Mouse (Mus musculus) liver, embryonic 14.5 days (tissue): ENCODE data around the gene Gm44596. TPM values are rescaled to one million over a fixed set of nuclear protein-coding genes. Genes with fewer than 3 reads are reported as not detected.
"Not testable (repeated sequence)": the region's sequence is repeated elsewhere in the genome, so short reads cannot be mapped to it uniquely, and the experiment has no call there.

ENCODE experiments used
- ATAC-seq: fragments of 200-750 bp; cut with Nextera tagmentation; 2 replicates; pipeline ENCODE4 v1.8.0; 2017; ENCODE audit warnings: moderate number of reproducible peaks, mild to moderate bottlenecking, moderate library complexity; ENCODE audit not compliant: insufficient read depth
- DNase-seq, 3 experiments: peaks; one replicate each; pipeline ENCODE4 v3.0.0-alpha.2; 2012 to 2013; ENCODE audit warnings: low read depth in 3 of 3, low spot score in 3 of 3
- H3K27ac ChIP-seq: fragments of 300-500 bp; sonication (generic); 2 replicates; pipeline ENCODE4 v1.5.1; 2014; ENCODE audit warnings: moderate library complexity, mild to moderate bottlenecking, control low read depth, inconsistent platforms
- H3K27me3 ChIP-seq: fragments of 300-500 bp; sonication (generic); 2 replicates; pipeline ENCODE4 v1.6.1; 2014; ENCODE audit warnings: mild to moderate bottlenecking, low read length, moderate library complexity; ENCODE audit not compliant: control insufficient read depth, insufficient read depth
- H3K36me3 ChIP-seq: fragments of 300-500 bp; sonication (generic); replicated peaks from 2 replicates; pipeline ENCODE4 v1.6.1; 2014; ENCODE audit warnings: low read depth; ENCODE audit not compliant: control insufficient read depth, insufficient read depth
- H3K4me1 ChIP-seq, 2 experiments: fragments of 200-500 bp in 1 of 2; fragments of 300-500 bp in 1 of 2; sonication (generic) in 1 of 2; replicated peaks; 2 replicates each; pipeline ENCODE4 v1.6.1; 2012 to 2014; ENCODE audit warnings: antibody characterized with exemption in 1 of 2, inconsistent platforms in 1 of 2, low read length in 1 of 2; ENCODE audit not compliant: control insufficient read depth in 2 of 2, insufficient read depth in 2 of 2
- H3K4me2 ChIP-seq: fragments of 300-500 bp; sonication (generic); 2 replicates; pipeline ENCODE4 v1.6.1; 2014; ENCODE audit warnings: low read depth, mild to moderate bottlenecking, control low read depth, moderate library complexity
- H3K4me3 ChIP-seq, 2 experiments: fragments of 200-500 bp in 1 of 2; fragments of 300-500 bp in 1 of 2; sonication (generic) in 1 of 2; 2 replicates each; pipeline ENCODE4 v1.5.1; 2012 to 2014; ENCODE audit warnings: low read depth in 2 of 2, low read length in 2 of 2, mild to moderate bottlenecking in 2 of 2, control low read depth in 1 of 2, inconsistent platforms in 1 of 2, moderate library complexity in 1 of 2; ENCODE audit not compliant: insufficient read depth in 1 of 2
- H3K9ac ChIP-seq: fragments of 300-500 bp; sonication (generic); replicated peaks from 2 replicates; pipeline ENCODE4 v1.6.1; 2014; ENCODE audit warnings: mild to moderate bottlenecking, control low read depth, moderate library complexity
- H3K9me3 ChIP-seq: fragments of 300-500 bp; sonication (generic); 2 replicates; pipeline ENCODE4 v1.6.1; 2016; ENCODE audit warnings: low read length, mixed read lengths; ENCODE audit not compliant: control insufficient read depth
- CTCF ChIP-seq: IDR thresholded peaks from 2 replicates; pipeline ENCODE4 v1.5.1; 2016; ENCODE audit warnings: antibody characterized with exemption, low read depth, control low read depth
- EP300 ChIP-seq: IDR thresholded peaks from 2 replicates; pipeline ENCODE4 v1.6.1; 2016; ENCODE audit warnings: antibody characterized with exemption, low read depth
- WGBS: fragments of 180-500 bp; shearing (Covaris S2); extraction: QIAGEN DNeasy Blood & Tissue Kit; methylation state at CpG from one replicate; pipeline ENCODE4 v1.1.7; 2014; ENCODE audit not compliant: insufficient replicate concordance; 5-methylcytosine and 5-hydroxymethylcytosine counted together
- polyA plus RNA-seq, 2 experiments: library from polyadenylated mRNA; depleted of rRNA in 1 of 2; stranded (reverse) in 1 of 2; unstranded in 1 of 2; fragments of >200 nt; fragmentation: Nextera tagmentation in 1 of 2; extraction: Ambion mirVana in 1 of 2; gene quantifications; 2 replicates each; pipeline versions ENCODE4 v1.2.1 to v1.2.3; 2012 to 2014

Gene Gm44596
- polyA plus RNA-seq, 2 experiments: not detected

DNA sequence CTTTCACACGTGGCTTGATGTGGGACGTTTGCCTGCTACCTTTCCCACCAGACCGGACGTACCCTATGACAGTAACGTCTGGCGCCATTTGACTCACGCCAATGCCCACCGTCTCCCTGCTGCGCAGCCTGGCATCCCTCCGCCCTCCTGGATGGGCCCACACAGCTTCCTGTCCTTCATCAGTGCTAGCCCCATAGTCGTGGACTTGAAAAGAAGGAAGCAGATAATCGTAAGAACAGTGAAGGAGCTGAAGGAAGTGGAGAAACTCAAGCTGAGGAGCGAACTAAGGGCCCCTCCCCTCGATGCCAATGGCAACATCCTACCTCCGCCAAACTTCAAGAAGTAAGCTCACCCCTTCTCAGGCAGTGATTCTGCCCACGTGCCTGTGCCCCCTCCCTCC is 4.3 kb downstream of the Gm44596 start:
- Histone ChIP-seq H3K4me1 (no peaks in the 10 kb centered on the region), H3K27ac (no peak overlapping the region), H3K36me3 (no peaks in the 10 kb centered on the region), H3K4me2 (no peak overlapping the region), H3K4me3 (no peak overlapping the region), H3K9me3 (no peaks in the 10 kb centered on the region), H3K9ac (no peak overlapping the region), H3K27me3 (no peaks in the 10 kb centered on the region)
- ATAC-seq: no peak
- WGBS: 55% methylated on average over 16 of the region's 16 CpGs
- no peak for DNase-seq
- no peak for TF ChIP-seq EP300
- no peak for TF ChIP-seq CTCF

DNA sequence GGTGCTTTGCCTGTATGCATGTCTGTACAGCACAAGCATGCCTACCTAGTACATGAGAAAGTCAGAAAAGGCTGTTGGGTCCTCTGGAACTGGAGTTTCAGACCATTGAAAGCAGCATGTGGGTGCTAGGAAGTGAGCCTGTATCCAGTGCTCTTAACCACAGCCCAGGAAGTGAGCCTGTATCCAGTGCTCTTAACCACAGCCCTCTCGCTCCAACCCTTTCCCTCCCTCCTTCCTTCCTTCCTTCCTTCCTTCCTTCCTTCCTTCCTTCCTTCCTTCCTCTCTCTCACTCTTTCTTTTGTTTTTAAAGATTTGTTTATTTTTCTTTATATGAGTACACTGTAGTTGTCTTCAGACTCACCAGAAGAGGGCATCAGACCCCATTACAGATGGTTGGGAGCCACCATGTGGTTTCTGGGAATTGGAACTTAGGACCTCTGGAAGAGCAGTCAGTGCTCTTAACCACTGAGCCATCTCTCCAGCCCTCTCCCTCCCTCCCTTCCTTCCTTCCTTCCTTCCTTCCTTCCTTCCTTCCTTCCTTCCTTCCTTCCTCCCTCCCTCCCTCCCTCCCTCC is 5.4 kb downstream of the Gm44596 start:
- ATAC-seq, H3K27me3 ChIP-seq, H3K9me3 ChIP-seq, DNase-seq, H3K4me3 ChIP-seq, H3K4me1 ChIP-seq, H3K9ac ChIP-seq, H3K4me2 ChIP-seq, H3K27ac ChIP-seq, H3K36me3 ChIP-seq: not testable (repeated sequence)
- 0 out of 2 replicates have a peak, but pooled peaks have one; percentile 9 for TF ChIP-seq CTCF
- 29% methylated on average over 1 of the region's 1 CpGs for WGBS

DNA sequence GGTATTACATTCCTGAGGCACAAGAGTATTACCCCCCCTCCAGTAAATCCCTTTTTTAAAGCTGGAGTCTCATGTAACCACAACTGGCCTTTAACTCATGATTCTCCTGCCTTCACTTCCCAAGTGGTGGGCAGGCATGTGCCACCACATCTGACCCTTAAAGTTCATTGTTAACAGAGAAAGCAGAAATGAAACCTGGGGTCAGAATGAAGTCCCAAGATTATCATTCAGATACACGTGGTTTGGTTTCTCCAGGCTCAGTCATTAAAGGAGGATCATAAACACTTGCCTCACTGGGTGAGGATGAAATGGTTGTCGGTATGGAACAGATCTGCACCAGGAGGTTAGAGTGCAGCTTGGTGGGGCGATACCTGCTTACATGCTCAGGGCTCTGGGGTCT is 6.0 kb downstream of the Gm44596 start:
- H3K4me3 ChIP-seq: no peak overlapping the region
- ATAC-seq (no peak), DNase-seq (no peak)
- no peaks in the 10 kb centered on the region for H3K36me3 ChIP-seq
- H3K9ac ChIP-seq: no peak overlapping the region
- no peaks in the 10 kb centered on the region for H3K9me3 ChIP-seq
- no peaks in the 10 kb centered on the region for H3K4me1 ChIP-seq
- TF ChIP-seq CTCF: no peak
- TF ChIP-seq EP300: no peak
- no peak overlapping the region for H3K4me2 ChIP-seq
- no peak overlapping the region for H3K27ac ChIP-seq
- WGBS: 44% methylated on average over 3 of the region's 3 CpGs
- no peaks in the 10 kb centered on the region for H3K27me3 ChIP-seq

DNA sequence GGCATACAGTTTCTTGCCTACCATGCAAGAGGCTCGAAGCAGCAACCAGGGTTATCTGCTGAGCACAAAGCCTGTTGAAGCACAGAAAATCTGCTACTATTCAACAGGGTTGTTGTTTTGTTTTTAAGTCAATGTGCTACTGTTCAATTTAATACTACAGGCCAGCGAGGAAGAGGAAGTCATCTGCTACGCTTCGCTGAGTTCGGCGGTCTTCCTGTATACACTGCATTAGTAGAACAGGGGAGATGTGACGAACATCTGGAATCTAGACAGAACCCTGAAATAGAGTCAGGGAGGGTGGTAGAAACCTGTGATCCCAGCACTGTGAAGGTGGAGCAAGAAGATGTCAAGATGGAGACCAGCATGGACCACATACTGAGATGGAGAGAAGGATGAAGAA is 8.4 kb downstream of the Gm44596 start:
- ATAC-seq: no peak
- WGBS: 52% methylated on average over 7 of the region's 7 CpGs
- TF ChIP-seq EP300 (no peak), CTCF (no peak)
- Histone ChIP-seq H3K36me3 (no peaks in the 10 kb centered on the region), H3K9me3 (no peaks in the 10 kb centered on the region), H3K9ac (no peak overlapping the region), H3K4me2 (no peak overlapping the region), H3K27me3 (no peaks in the 10 kb centered on the region), H3K4me1 (no peaks in the 10 kb centered on the region), H3K27ac (no peak overlapping the region), H3K4me3 (no peak overlapping the region)
- no peak for DNase-seq

DNA sequence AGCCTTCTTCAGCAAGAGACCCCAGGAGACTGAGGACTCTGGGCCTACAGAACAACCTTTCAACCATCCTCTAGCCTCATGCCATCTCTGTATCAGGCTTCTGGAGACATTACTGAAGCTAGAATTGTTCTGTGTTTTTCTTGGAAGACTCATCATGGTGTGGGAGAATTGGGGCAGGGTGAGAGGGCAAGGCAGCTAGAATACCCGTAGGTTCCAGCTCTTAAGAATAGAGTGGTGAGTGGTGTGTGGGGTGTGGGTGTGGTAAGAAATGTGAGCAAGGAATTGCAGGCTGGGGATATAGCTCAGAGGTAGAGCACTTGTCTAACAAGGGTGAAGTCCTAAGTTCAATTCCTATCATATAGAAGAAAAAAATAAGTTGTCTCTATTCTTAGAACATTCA is 9.7 kb downstream of the Gm44596 start:
- H3K4me2 ChIP-seq: no peak overlapping the region
- no peaks in the 10 kb centered on the region for H3K4me1 ChIP-seq
- H3K36me3 ChIP-seq: no peaks in the 10 kb centered on the region
- H3K27me3 ChIP-seq: no peaks in the 10 kb centered on the region
- DNase-seq: no peak
- H3K9ac ChIP-seq: no peak overlapping the region
- H3K9me3 ChIP-seq: no peaks in the 10 kb centered on the region
- TF ChIP-seq EP300 (no peak), CTCF (no peak)
- ATAC-seq: no peak
- WGBS: 53% methylated on average over 1 of the region's 1 CpGs
- H3K4me3 ChIP-seq: no peak overlapping the region
- H3K27ac ChIP-seq: no peak overlapping the region
